Mouse (Mus musculus) olfactory bulb, adult 2 months (tissue): ENCODE measurements around the gene Wdr4.
A peak's percentile ranks its signal among the peaks of the same experiment; 100 is the strongest.

Experiments used
- CTCF ChIP-seq: fragments of 200-500 bp; IDR thresholded peaks from 2 replicates; pipeline ENCODE4 v1.5.1; 2012; ENCODE audit warnings: low read depth, mild to moderate bottlenecking, low read length, moderate library complexity; ENCODE audit not compliant: insufficient read depth
- POLR2A ChIP-seq: fragments of 200-500 bp; IDR thresholded peaks from 2 replicates; pipeline ENCODE4 v1.6.1; 2012; ENCODE audit warnings: mild to moderate bottlenecking, low read depth, low read length, moderate library complexity; ENCODE audit not compliant: insufficient read depth

GRCm38 (mm10) chr17:31564858-31565140, 45.0 kb upstream of the Wdr4 start:
- TF ChIP-seq CTCF: no peak
- peak; percentile 27; the same call in 1 of the 2 replicates for TF ChIP-seq POLR2A
